Mouse (Mus musculus): ENCODE measurements at regions not wholly inside any gene's neighbourhood (a gene's known extent, or its start where the extent isn't known, plus 50 kb on each side); places are given as distances from the start of the nearest gene placed in this dataset.
"Not testable (repeated sequence)": the region's sequence is repeated elsewhere in the genome, so short reads cannot be mapped to it uniquely, and the experiment has no call there.

- not testable (repeated sequence) for TF ChIP-seq CTCF, EP300 (IDR thresholded peaks at IDR 0.05)
These were observed 302.7 kb downstream of the Hpcal1 start for GRCm38 (mm10) chr12:17993368-17993767.
